Mouse (Mus musculus) MEL (cell line): ENCODE results near the gene Fgfr2.

ENCODE experiments used
- EP300 ChIP-seq, 2 experiments: IDR thresholded peaks; 2 replicates each; pipeline ENCODE4 v1.6.1; 2011; ENCODE audit warnings: improper control_type of control experiment in 2 of 2, low read length in 2 of 2, low read depth in 1 of 2, mild to moderate bottlenecking in 1 of 2
- HCFC1 ChIP-seq: IDR thresholded peaks from 2 replicates; pipeline ENCODE4 v1.6.1; 2012; ENCODE audit warnings: low read depth, mild to moderate bottlenecking, inconsistent platforms, low read length, improper control_type of control experiment, moderate library complexity
- MYB ChIP-seq: IDR thresholded peaks from 2 replicates; pipeline ENCODE4 v1.6.1; 2011; ENCODE audit warnings: mild to moderate bottlenecking, low read depth, low read length, improper control_type of control experiment

DNA sequence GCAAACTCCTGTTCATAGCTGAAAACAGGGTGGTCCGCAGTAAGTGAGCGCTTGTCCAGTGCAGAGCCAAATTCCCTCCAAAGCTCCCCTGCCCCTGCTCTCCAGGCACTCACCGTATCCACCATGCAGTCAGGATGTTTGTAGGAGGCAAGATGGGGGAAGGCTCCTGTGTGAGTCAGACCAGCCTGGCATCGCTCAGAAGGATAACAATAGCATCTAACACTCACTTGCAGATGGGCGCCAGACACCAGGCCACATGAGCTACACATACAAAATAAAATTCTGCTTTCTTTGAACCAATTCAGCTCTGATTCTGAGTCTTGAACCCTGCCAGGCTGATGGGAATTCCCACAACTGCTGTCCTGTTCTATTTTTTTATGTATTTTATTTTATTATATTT, 2519.6 kb downstream of the Fgfr2 start:
- TF ChIP-seq EP300 (IDR thresholded peaks at IDR 0.05; ENCODE audit: low read depth in 1 of 2, low read length in 2 of 2) (no peak), HCFC1 (no peak), MYB (no peak)
